Mouse (Mus musculus) induced T-regulatory cell, adult 2 months (primary cell): ENCODE measurements around the gene Phpt1.

Source experiments
- DNase-seq: peaks from one replicate; pipeline ENCODE4 v3.0.0-alpha.2; 2012; ENCODE audit warnings: low read depth

The Phpt1 gene

GRCm38 (mm10) chr2:25574579-25575431, at the start of gene Phpt1, which contains the start of gene Mamdc4:
Gene Phpt1, minus strand, starts transcription at chr2:25575224.
Gene Mamdc4, minus strand, starts transcription at chr2:25574845.
- DNase-seq, result peak; percentile 98

- peak; percentile 69 for DNase-seq
These were observed 46.5 kb upstream of the Phpt1 start, which contains the start of gene Tmem141 for GRCm38 (mm10) chr2:25621229-25622200. Gene Tmem141, minus strand, starts transcription at chr2:25622005.

GRCm38 (mm10) chr2:25620852-25621228, 45.8 kb upstream of the Phpt1 start:
- DNase-seq, result no peak

GRCm38 (mm10) chr2:25620386-25620785, 45.4 kb upstream of the Phpt1 start:
- peak; percentile 39 for DNase-seq

GRCm38 (mm10) chr2:25617578-25617977, 42.6 kb upstream of the Phpt1 start, which contains the start of gene Ccdc183:
Gene Ccdc183, minus strand, starts transcription at chr2:25617678.
- no peak for DNase-seq

- no peak for DNase-seq
These were observed 41.4 kb upstream of the Phpt1 start for GRCm38 (mm10) chr2:25616398-25616797.

GRCm38 (mm10) chr2:25608671-25609070, 33.6 kb upstream of the Phpt1 start:
- DNase-seq, result no peak

- DNase-seq, result peak; percentile 92
These were observed 33.0 kb upstream of the Phpt1 start, which contains the start of gene Rabl6 for GRCm38 (mm10) chr2:25607761-25608622. Gene Rabl6, minus strand, starts transcription at chr2:25608521.

- no peak for DNase-seq
These were observed 27.5 kb upstream of the Phpt1 start for GRCm38 (mm10) chr2:25602526-25602925.

GRCm38 (mm10) chr2:25600037-25600436, 25.0 kb upstream of the Phpt1 start:
- DNase-seq, result no peak

- no peak for DNase-seq
These were observed 23.7 kb upstream of the Phpt1 start for GRCm38 (mm10) chr2:25598749-25599148.

GRCm38 (mm10) chr2:25596765-25597510, 21.9 kb upstream of the Phpt1 start:
- no peak for DNase-seq

GRCm38 (mm10) chr2:25591863-25592262, 16.8 kb upstream of the Phpt1 start:
- peak; percentile 54 for DNase-seq

- no peak for DNase-seq
These were observed 13.3 kb upstream of the Phpt1 start for GRCm38 (mm10) chr2:25588227-25588907.

- DNase-seq, result no peak
These were observed 12.3 kb upstream of the Phpt1 start for GRCm38 (mm10) chr2:25587290-25587689.

GRCm38 (mm10) chr2:25585601-25586000, 10.6 kb upstream of the Phpt1 start:
- no peak for DNase-seq

GRCm38 (mm10) chr2:25584856-25585255, 9.8 kb upstream of the Phpt1 start:
- DNase-seq, result no peak

- DNase-seq, result no peak
These were observed 9.1 kb upstream of the Phpt1 start for GRCm38 (mm10) chr2:25584152-25584551.

- no peak for DNase-seq
These were observed 8.5 kb upstream of the Phpt1 start for GRCm38 (mm10) chr2:25583571-25583970.

GRCm38 (mm10) chr2:25583120-25583481, 8.1 kb upstream of the Phpt1 start:
- DNase-seq, result no peak
